Mouse (Mus musculus): ENCODE measurements around the gene Hip1r. TPM values are rescaled to one million over a fixed set of nuclear protein-coding genes. Genes with fewer than 3 reads are reported as not detected.
A peak's percentile ranks its signal among the peaks of the same experiment; 100 is the strongest.

The Hip1r gene
- polyA plus RNA-seq, 1 experiment from 2014 or later: 33.8 TPM

GRCm38 (mm10) chr5:124032001-124032508, 58.6 kb downstream of the Hip1r start, which contains the start of gene Vps37b:
TSS of gene Vps37b (minus strand) at chr5:124032270.
- WGBS: under 1% methylated on average over 52 of the region's 52 CpGs
- H3K9me3 ChIP-seq (ENCODE audit: control insufficient read depth, low read length): no peaks in the 10 kb centered on the region
- no peaks in the 10 kb centered on the region for H3K27me3 ChIP-seq (replicated peaks; ENCODE audit: control insufficient read depth, insufficient read depth, low read length)
- peak within 1 kb of the TSS; percentile 98 for H3K9ac ChIP-seq (ENCODE audit: low read depth, low read length)
- no peaks in the 10 kb centered on the region for H3K36me3 ChIP-seq (ENCODE audit: control insufficient read depth, insufficient read depth, low read length)
- H3K4me1 ChIP-seq (ENCODE audit: control insufficient read depth, insufficient read depth, low read length): peaks cover 26% of the 10 kb centered on the region
- H3K4me2 ChIP-seq (ENCODE audit: low read depth, low read length): peak within 1 kb of the TSS; percentile 79
- H3K27ac ChIP-seq (ENCODE audit: low read length): peak within 1 kb of the TSS; percentile 87
- H3K4me3 ChIP-seq (ENCODE audit: low read length): peak within 1 kb of the TSS; percentile 91
- peak; percentile 86 for ATAC-seq

DNA sequence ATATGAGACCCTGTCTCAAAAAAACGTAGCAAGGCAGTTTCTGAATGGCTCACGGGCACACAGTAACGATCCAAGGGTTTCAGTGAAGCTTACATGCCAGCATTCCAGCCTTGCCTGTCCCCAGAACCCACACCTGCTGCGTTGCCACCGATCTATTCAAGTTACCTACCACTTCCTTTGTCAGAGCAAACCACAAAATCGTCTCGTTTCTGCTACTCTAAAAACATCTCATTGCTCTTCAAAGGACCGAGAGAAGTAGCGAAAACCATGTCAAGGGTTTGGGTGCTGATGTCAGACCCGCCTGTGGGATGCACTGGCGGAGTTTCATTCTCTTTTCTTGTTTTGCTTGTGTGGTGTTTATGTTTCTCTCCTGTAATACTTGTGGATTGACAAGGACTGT, 61.0 kb downstream of the Hip1r start:
- H3K4me2 ChIP-seq (ENCODE audit: low read depth, low read length): no peak overlapping the region
- ATAC-seq: no peak
- H3K27me3 ChIP-seq (replicated peaks; ENCODE audit: control insufficient read depth, insufficient read depth, low read length): no peaks in the 10 kb centered on the region
- H3K9me3 ChIP-seq (ENCODE audit: control insufficient read depth, low read length): no peaks in the 10 kb centered on the region
- H3K27ac ChIP-seq (ENCODE audit: low read length): no peak overlapping the region
- no peaks in the 10 kb centered on the region for H3K36me3 ChIP-seq (ENCODE audit: control insufficient read depth, insufficient read depth, low read length)
- peaks cover 10% of the 10 kb centered on the region for H3K4me1 ChIP-seq (ENCODE audit: control insufficient read depth, insufficient read depth, low read length)
- no peak overlapping the region for H3K4me3 ChIP-seq (ENCODE audit: low read length)
- WGBS: 80% methylated on average over 11 of the region's 11 CpGs
- H3K9ac ChIP-seq (ENCODE audit: low read depth, low read length): no peak overlapping the region

DNA sequence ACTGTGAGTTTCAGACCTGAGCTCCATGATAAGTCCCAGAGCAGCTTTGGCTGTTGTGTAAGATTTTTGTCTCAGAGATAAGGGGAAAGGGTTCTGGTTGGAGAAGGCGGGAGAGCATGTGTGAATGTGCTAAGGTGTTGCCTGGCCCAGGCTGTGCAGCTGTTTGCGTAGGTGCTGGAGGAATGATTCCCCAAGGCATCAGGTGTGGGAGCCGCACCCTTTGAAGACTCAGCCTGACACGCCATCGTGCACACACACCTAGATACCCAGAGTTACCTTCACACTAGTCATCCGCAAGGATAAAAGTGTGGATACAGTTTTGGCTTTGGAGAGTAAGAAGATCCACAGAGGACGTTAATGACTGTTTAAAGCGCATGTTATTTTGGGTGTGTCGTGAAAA, 62.0 kb downstream of the Hip1r start:
- WGBS: 72% methylated on average over 9 of the region's 9 CpGs
- H3K27ac ChIP-seq (ENCODE audit: low read length): no peak overlapping the region
- no peaks in the 10 kb centered on the region for H3K36me3 ChIP-seq (ENCODE audit: control insufficient read depth, insufficient read depth, low read length)
- H3K27me3 ChIP-seq (replicated peaks; ENCODE audit: control insufficient read depth, insufficient read depth, low read length): no peaks in the 10 kb centered on the region
- ATAC-seq: no peak
- no peak overlapping the region for H3K4me3 ChIP-seq (ENCODE audit: low read length)
- no peak overlapping the region for H3K9ac ChIP-seq (ENCODE audit: low read depth, low read length)
- no peaks in the 10 kb centered on the region for H3K9me3 ChIP-seq (ENCODE audit: control insufficient read depth, low read length)
- H3K4me2 ChIP-seq (ENCODE audit: low read depth, low read length): no peak overlapping the region
- peaks cover 7% of the 10 kb centered on the region for H3K4me1 ChIP-seq (ENCODE audit: control insufficient read depth, insufficient read depth, low read length)

- no peak overlapping the region for H3K27ac ChIP-seq (ENCODE audit: low read length)
- no peak overlapping the region for H3K4me2 ChIP-seq (ENCODE audit: low read depth, low read length)
- H3K4me3 ChIP-seq (ENCODE audit: low read length): no peak overlapping the region
- 80% methylated on average over 8 of the region's 8 CpGs for whole genome bisulfite sequencing
- ATAC-seq: no peak
- no peaks in the 10 kb centered on the region for H3K27me3 ChIP-seq (replicated peaks; ENCODE audit: control insufficient read depth, insufficient read depth, low read length)
- no peak overlapping the region for H3K9ac ChIP-seq (ENCODE audit: low read depth, low read length)
- no peaks in the 10 kb centered on the region for H3K36me3 ChIP-seq (ENCODE audit: control insufficient read depth, insufficient read depth, low read length)
- no peaks in the 10 kb centered on the region for H3K9me3 ChIP-seq (ENCODE audit: control insufficient read depth, low read length)
- H3K4me1 ChIP-seq (ENCODE audit: control insufficient read depth, insufficient read depth, low read length): peaks cover 3% of the 10 kb centered on the region
These were observed 62.4 kb downstream of the Hip1r start for GRCm38 (mm10) chr5:124035806-124036205.

GRCm38 (mm10) chr5:124036341-124036740, 62.9 kb downstream of the Hip1r start:
- Histone ChIP-seq H3K4me3 (ENCODE audit: low read length) (no peak overlapping the region), H3K27ac (ENCODE audit: low read length) (no peak overlapping the region), H3K27me3 (replicated peaks; ENCODE audit: control insufficient read depth, insufficient read depth, low read length) (no peaks in the 10 kb centered on the region), H3K9me3 (ENCODE audit: control insufficient read depth, low read length) (no peaks in the 10 kb centered on the region), H3K9ac (ENCODE audit: low read depth, low read length) (no peak overlapping the region), H3K4me2 (ENCODE audit: low read depth, low read length) (no peak overlapping the region), H3K36me3 (ENCODE audit: control insufficient read depth, insufficient read depth, low read length) (no peaks in the 10 kb centered on the region), H3K4me1 (ENCODE audit: control insufficient read depth, insufficient read depth, low read length) (no peaks in the 10 kb centered on the region)
- 35% methylated on average over 6 of the region's 6 CpGs for WGBS
- ATAC-seq: no peak

DNA sequence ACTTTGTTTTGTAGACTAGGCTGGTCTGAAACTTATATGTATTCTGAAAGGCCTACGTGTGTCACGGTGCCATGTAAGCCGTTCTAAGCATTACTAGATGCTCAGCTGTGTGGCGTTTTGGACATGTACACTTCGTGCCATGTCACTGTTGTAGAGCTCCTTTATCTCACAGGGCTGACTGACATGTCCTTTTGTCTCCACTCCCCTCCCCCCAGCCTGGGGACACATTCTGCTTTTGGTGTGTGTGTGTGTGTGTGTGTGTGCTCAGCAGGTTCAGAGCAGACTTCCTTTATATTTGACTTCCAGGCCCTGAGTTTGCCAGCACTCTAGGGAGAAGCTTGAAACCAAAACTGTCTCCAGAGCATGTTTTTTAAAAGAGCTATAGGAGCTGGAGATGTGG, 63.4 kb downstream of the Hip1r start:
- no peak overlapping the region for H3K4me3 ChIP-seq (ENCODE audit: low read length)
- H3K4me1 ChIP-seq (ENCODE audit: control insufficient read depth, insufficient read depth, low read length): no peaks in the 10 kb centered on the region
- no peak overlapping the region for H3K27ac ChIP-seq (ENCODE audit: low read length)
- no peaks in the 10 kb centered on the region for H3K36me3 ChIP-seq (ENCODE audit: control insufficient read depth, insufficient read depth, low read length)
- no peak overlapping the region for H3K4me2 ChIP-seq (ENCODE audit: low read depth, low read length)
- H3K9me3 ChIP-seq (ENCODE audit: control insufficient read depth, low read length): no peaks in the 10 kb centered on the region
- no peak overlapping the region for H3K9ac ChIP-seq (ENCODE audit: low read depth, low read length)
- 69% methylated on average over 5 of the region's 5 CpGs for WGBS
- ATAC-seq: no peak
- no peaks in the 10 kb centered on the region for H3K27me3 ChIP-seq (replicated peaks; ENCODE audit: control insufficient read depth, insufficient read depth, low read length)

GRCm38 (mm10) chr5:124039602-124040001, 66.2 kb downstream of the Hip1r start:
- WGBS: 86% methylated on average over 6 of the region's 6 CpGs

GRCm38 (mm10) chr5:124041097-124041496, 67.7 kb downstream of the Hip1r start:
- Histone ChIP-seq H3K9me3 (ENCODE audit: control insufficient read depth, low read length) (no peaks in the 10 kb centered on the region), H3K27me3 (replicated peaks; ENCODE audit: control insufficient read depth, insufficient read depth, low read length) (no peaks in the 10 kb centered on the region), H3K9ac (ENCODE audit: low read depth, low read length) (no peak overlapping the region), H3K4me1 (ENCODE audit: control insufficient read depth, insufficient read depth, low read length) (peaks cover 3% of the 10 kb centered on the region), H3K27ac (ENCODE audit: low read length) (no peak overlapping the region), H3K4me3 (ENCODE audit: low read length) (no peak overlapping the region), H3K4me2 (ENCODE audit: low read depth, low read length) (no peak overlapping the region), H3K36me3 (ENCODE audit: control insufficient read depth, insufficient read depth, low read length) (no peaks in the 10 kb centered on the region)
- 72% methylated on average over 9 of the region's 9 CpGs for WGBS
- no peak for ATAC-seq

More at GRCm38 (mm10) chr5:124039602-124040001, 66.2 kb downstream of the Hip1r start:
- no peak overlapping the region for H3K27ac ChIP-seq (ENCODE audit: low read length)
- ATAC-seq: no peak
- H3K36me3 ChIP-seq (ENCODE audit: control insufficient read depth, insufficient read depth, low read length): no peaks in the 10 kb centered on the region
- no peaks in the 10 kb centered on the region for H3K27me3 ChIP-seq (replicated peaks; ENCODE audit: control insufficient read depth, insufficient read depth, low read length)
- H3K4me2 ChIP-seq (ENCODE audit: low read depth, low read length): no peak overlapping the region
- H3K9ac ChIP-seq (ENCODE audit: low read depth, low read length): no peak overlapping the region
- H3K4me3 ChIP-seq (ENCODE audit: low read length): no peak overlapping the region
- H3K4me1 ChIP-seq (ENCODE audit: control insufficient read depth, insufficient read depth, low read length): peaks cover 3% of the 10 kb centered on the region
- H3K9me3 ChIP-seq (ENCODE audit: control insufficient read depth, low read length): no peaks in the 10 kb centered on the region

DNA sequence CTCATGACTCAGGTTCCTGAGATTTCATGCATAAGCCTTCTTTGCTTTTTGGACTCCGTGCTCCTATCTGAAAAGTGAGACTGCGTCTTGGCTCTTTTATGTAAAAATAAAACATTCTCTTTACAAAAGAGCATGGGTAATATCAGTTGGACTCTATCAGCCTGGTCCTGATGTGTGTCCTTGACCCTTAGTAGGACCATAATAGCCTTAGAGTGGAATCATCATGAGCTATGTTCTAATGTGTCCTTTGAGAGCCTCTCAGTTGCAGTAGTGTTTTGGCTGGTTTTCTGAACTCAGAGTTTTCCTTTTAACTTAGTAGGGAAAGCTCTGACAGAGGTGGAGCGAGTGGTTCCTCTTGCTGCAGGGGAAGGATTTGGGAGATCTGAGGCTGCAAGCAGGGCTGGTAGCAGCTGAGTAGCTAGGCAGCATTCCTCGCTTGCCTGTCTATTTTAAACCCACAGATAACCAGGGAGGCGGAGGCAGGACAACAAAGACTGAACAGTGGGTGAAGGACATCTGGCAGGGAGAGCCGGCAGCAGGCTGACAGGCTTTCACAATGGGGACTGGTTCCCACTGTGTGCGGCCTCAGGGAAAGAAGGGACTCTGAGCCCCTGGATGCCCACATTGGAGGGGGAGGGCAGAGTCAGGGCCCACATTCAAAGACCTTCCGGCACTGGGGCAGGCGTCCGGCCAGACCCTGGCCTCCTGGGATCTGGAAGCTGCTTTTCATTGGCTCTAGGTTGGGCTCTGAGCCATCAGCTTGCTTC, 70.0 kb downstream of the Hip1r start:
- Histone ChIP-seq H3K9me3 (ENCODE audit: control insufficient read depth, low read length) (no peaks in the 10 kb centered on the region), H3K4me1 (ENCODE audit: control insufficient read depth, insufficient read depth, low read length) (peaks cover 7% of the 10 kb centered on the region), H3K27me3 (replicated peaks; ENCODE audit: control insufficient read depth, insufficient read depth, low read length) (no peaks in the 10 kb centered on the region), H3K27ac (ENCODE audit: low read length) (peak overlapping the region; percentile 60), H3K4me2 (ENCODE audit: low read depth, low read length) (no peak overlapping the region), H3K36me3 (ENCODE audit: control insufficient read depth, insufficient read depth, low read length) (no peaks in the 10 kb centered on the region), H3K9ac (ENCODE audit: low read depth, low read length) (no peak overlapping the region), H3K4me3 (ENCODE audit: low read length) (no peak overlapping the region)
- 56% methylated on average over 10 of the region's 10 CpGs for WGBS
- 0 out of 2 replicates have a peak, but pooled peaks have one; percentile 23 for ATAC-seq

All from intestine, embryonic 16.5 days (tissue).